Mouse (Mus musculus) heart, embryonic 11.5 days (tissue): ENCODE measurements around the gene Scgb2b21. TPM values are rescaled to one million over a fixed set of nuclear protein-coding genes. Genes with fewer than 3 reads are reported as not detected.
"Not testable (repeated sequence)": the region's sequence is repeated elsewhere in the genome, so short reads cannot be mapped to it uniquely, and the experiment has no call there.

Source experiments
- ATAC-seq: fragments of 200-750 bp; cut with Nextera tagmentation; replicated peaks from 2 replicates; pipeline ENCODE4 v1.8.0; 2017; ENCODE audit warnings: moderate library complexity; ENCODE audit not compliant: insufficient number of reproducible peaks, low FRiP score, low TSS enrichment
- H3K27ac ChIP-seq: fragments of 300-500 bp; sonication (generic); 2 replicates; pipeline ENCODE4 v1.5.1; 2014; ENCODE audit warnings: mild to moderate bottlenecking, low read depth, low read length
- H3K27me3 ChIP-seq: fragments of 300-500 bp; sonication (generic); 2 replicates; pipeline ENCODE4 v1.6.1; 2014; ENCODE audit warnings: mild to moderate bottlenecking, low read length, mixed read lengths; ENCODE audit not compliant: control insufficient read depth, insufficient read depth
- H3K36me3 ChIP-seq: fragments of 300-500 bp; sonication (generic); 2 replicates; pipeline ENCODE4 v1.6.1; 2014; ENCODE audit warnings: mild to moderate bottlenecking, low read length, moderate library complexity, mixed read lengths; ENCODE audit not compliant: control insufficient read depth, insufficient read depth
- H3K4me1 ChIP-seq: fragments of 300-500 bp; sonication (generic); 2 replicates; pipeline ENCODE4 v1.6.1; 2014; ENCODE audit warnings: low read length; ENCODE audit not compliant: control insufficient read depth, insufficient read depth
- H3K4me2 ChIP-seq: fragments of 300-500 bp; sonication (generic); 2 replicates; pipeline ENCODE4 v1.6.1; 2014; ENCODE audit warnings: mild to moderate bottlenecking, moderate library complexity
- H3K4me3 ChIP-seq: fragments of 300-500 bp; sonication (generic); 2 replicates; pipeline ENCODE4 v1.5.1; 2014; ENCODE audit warnings: low read depth, low read length
- H3K9ac ChIP-seq: fragments of 300-500 bp; sonication (generic); 2 replicates; pipeline ENCODE4 v1.6.1; 2014; ENCODE audit warnings: mild to moderate bottlenecking, low read depth, low read length, moderate library complexity
- H3K9me3 ChIP-seq: fragments of 300-500 bp; sonication (generic); replicated peaks from 2 replicates; pipeline ENCODE4 v1.6.1; 2016; ENCODE audit warnings: low read length; ENCODE audit not compliant: control insufficient read depth
- WGBS: fragments of 180-500 bp; shearing (Covaris S2); extraction: QIAGEN DNeasy Blood & Tissue Kit; methylation state at CpG from one replicate; pipeline ENCODE4 v1.1.7; 2014; ENCODE audit not compliant: insufficient replicate concordance; 5-methylcytosine and 5-hydroxymethylcytosine counted together
- polyA plus RNA-seq: library from polyadenylated mRNA; unstranded; fragments of >200 nt; fragmentation: Nextera tagmentation; extraction: Ambion mirVana; gene quantifications from 2 replicates; pipeline ENCODE4 v1.2.1, GENCODE M21; 2014

Scgb2b21 gene
- not detected in 2 replicates for polyA plus RNA-seq

- Histone ChIP-seq H3K27ac (no peak within 1 kb of the TSS), H3K36me3 (no peaks in the 10 kb centered on the region), H3K27me3 (no peaks in the 10 kb centered on the region), H3K4me3 (no peak within 1 kb of the TSS), H3K4me1 (no peaks in the 10 kb centered on the region), H3K9me3 (peaks cover 26% of the 10 kb centered on the region), H3K4me2 (no peak within 1 kb of the TSS), H3K9ac (no peak within 1 kb of the TSS)
- ATAC-seq: no peak
These were observed at the start of gene Scgb2b21 for GRCm38 (mm10) chr7:33520358-33520757. Gene Scgb2b21 (minus strand): TSS chr7:33520458.

GRCm38 (mm10) chr7:33543420-33543819 is 23.2 kb upstream of the Scgb2b21 start:
- H3K9me3 ChIP-seq, H3K4me2 ChIP-seq, H3K4me1 ChIP-seq, ATAC-seq, H3K4me3 ChIP-seq, H3K27ac ChIP-seq, H3K27me3 ChIP-seq, H3K36me3 ChIP-seq, H3K9ac ChIP-seq: not testable (repeated sequence)
- WGBS: 82% methylated on average over 12 of the region's 12 CpGs

Other genes with a start within 250 kb of the Scgb2b21 start
- not detected in 2 replicates for gene Scgb2b19, start 240.1 kb downstream of the Scgb2b21 start, polyA plus RNA-seq
- gene Scgb1b19, start 233.2 kb downstream of the Scgb2b21 start, polyA plus RNA-seq: not detected in 2 replicates
- not detected in 2 replicates for gene Scgb2b20, start 154.1 kb downstream of the Scgb2b21 start, polyA plus RNA-seq
- gene Scgb1b20, start 147.2 kb downstream of the Scgb2b21 start, polyA plus RNA-seq: not detected in 2 replicates
- gene Scgb2b24, start 218.9 kb upstream of the Scgb2b21 start, polyA plus RNA-seq: not detected in 2 replicates
- gene Scgb1b24, start 223.3 kb upstream of the Scgb2b21 start, polyA plus RNA-seq: not detected in 2 replicates